ENCODE assay signal across 15 mouse cellular contexts in the genomic region with DNA sequence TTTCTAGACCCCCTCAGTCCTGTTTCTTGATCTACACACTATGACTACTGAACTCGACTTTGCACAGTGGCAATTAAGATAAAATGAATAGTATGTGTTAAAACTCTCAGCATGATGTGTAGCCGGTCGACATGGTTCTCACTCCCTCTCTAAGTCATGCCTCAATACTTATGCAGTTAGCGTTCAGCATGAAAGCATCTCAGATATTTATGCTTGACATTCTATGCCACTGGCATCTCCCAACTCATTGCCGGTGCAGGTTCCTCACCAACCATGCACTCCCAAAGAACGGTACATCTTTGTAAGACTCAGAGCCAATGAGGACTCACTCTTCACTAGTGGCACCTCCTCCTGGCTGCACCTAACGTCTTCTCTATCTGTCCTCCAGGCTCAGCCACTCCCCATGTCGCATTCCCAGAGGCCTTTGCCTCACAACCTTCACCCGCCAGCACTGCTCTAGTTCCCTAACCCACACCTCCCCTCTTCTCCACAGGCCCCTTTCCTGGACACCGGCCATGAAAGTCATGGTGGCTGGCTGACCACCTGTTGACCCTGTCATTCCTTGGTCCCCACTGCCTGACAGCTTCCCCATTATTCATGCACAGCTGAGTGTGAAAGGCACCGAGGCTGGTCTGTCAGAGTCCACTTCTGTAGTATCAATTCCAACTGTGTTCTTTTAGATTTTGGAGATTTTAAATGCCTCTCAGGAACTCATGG.
DNase-seq lines count a peak whose midpoint lies in the region; ATAC-seq and TF ChIP-seq lines count a peak whose summit lies in the region.
"Had no signal": no experiment of that assay in that cellular context is flagged by ENCODE, and none has a peak within 500 bp of the region (broad histone marks: within the 10 kb centered on the region; RNA-seq: fewer than 3 reads in every experiment).

No protein-coding gene starts in this region.

- intact Hi-C loops in gastrocnemius, postnatal 14 days (cut with DNase I; ENCODE audit: low total_unique reads) = no loop called here
- intact Hi-C loops in gastrocnemius, postnatal 36 days (cut with DNase I) = no loop called here

- H3K4me2 ChIP-seq in kidney, embryonic 15.5 days = no peak overlapping the region
- no peak overlapping the region for H3K4me2 ChIP-seq in midbrain, postnatal 0 days (ENCODE audit: low read depth, low read length, poor library complexity, severe bottlenecking)

- peaks cover 21% of the 10 kb centered on the region for H3K4me1 ChIP-seq in kidney, embryonic 15.5 days
- peaks cover 10% of the 10 kb centered on the region for H3K4me1 ChIP-seq in forebrain, embryonic 10.5 days
- H3K4me1 ChIP-seq in midbrain, postnatal 0 days (ENCODE audit: insufficient read depth, low read length) = no peaks in the 10 kb centered on the region

- CTCF ChIA-PET in Patski (lab: Charles Lee) = no interaction called here

- no peak for TF ChIP-seq CTCF in Patski (IDR thresholded peaks at IDR 0.05)
- no peak for TF ChIP-seq CTCF in midbrain, postnatal 0 days (IDR thresholded peaks at IDR 0.05)

- no peaks in the 10 kb centered on the region for H3K36me3 ChIP-seq in kidney, embryonic 15.5 days
- no peaks in the 10 kb centered on the region for H3K36me3 ChIP-seq in forebrain, embryonic 10.5 days (replicated peaks)
- no peaks in the 10 kb centered on the region for H3K36me3 ChIP-seq in midbrain, postnatal 0 days (ENCODE audit: insufficient read depth, low read length)
- H3K36me3 ChIP-seq: G1E had no signal

- DNase-seq in gastrocnemius, postnatal 14 days = peak; percentile 40
- DNase-seq in gastrocnemius, postnatal 36 days = no peak
- no peak for DNase-seq in Patski (ENCODE audit: low read depth, low spot score)
- peak; percentile 31 for DNase-seq in lung, postnatal 25 days (ENCODE audit: low spot score)
- no peak for DNase-seq in forebrain, embryonic 10.5 days (ENCODE audit: extremely low spot score, low spot score)
- no peak for DNase-seq in midbrain, postnatal 0 days (ENCODE audit: low spot score)
- DNase-seq: adrenal gland, postnatal 25 days; cerebellum, postnatal 14 days; heart, adult 11 months; liver; spleen, adult 18-20 months; thymus, postnatal 4 days had no signal

- no peaks in the 10 kb centered on the region for H3K9me3 ChIP-seq in kidney, embryonic 15.5 days (replicated peaks)
- no peaks in the 10 kb centered on the region; the same call in 1 of the 2 replicates for H3K9me3 ChIP-seq in forebrain, embryonic 10.5 days
- no peaks in the 10 kb centered on the region for H3K9me3 ChIP-seq in midbrain, postnatal 0 days (ENCODE audit: low read length)

- WGBS in kidney, embryonic 15.5 days = 41% methylated on average over 11 of the region's 11 CpGs
- 91% methylated on average over 11 of the region's 11 CpGs for WGBS in forebrain, embryonic 10.5 days
- 84% methylated on average over 11 of the region's 11 CpGs for WGBS in midbrain, postnatal 0 days

- H3K9ac ChIP-seq in kidney, embryonic 15.5 days = no peak overlapping the region
- no peak overlapping the region for H3K9ac ChIP-seq in midbrain, postnatal 0 days (replicated peaks; ENCODE audit: low read length, poor library complexity, severe bottlenecking)

- ATAC-seq in Patski = peak; percentile 87
- peak; percentile 78 for ATAC-seq in kidney, embryonic 15.5 days (replicated peaks; ENCODE audit: low FRiP score)
- no peak for ATAC-seq in midbrain, postnatal 0 days (ENCODE audit: low FRiP score)

- no peaks in the 10 kb centered on the region for H3K27me3 ChIP-seq in Patski
- no peaks in the 10 kb centered on the region for H3K27me3 ChIP-seq in kidney, embryonic 15.5 days
- no peaks in the 10 kb centered on the region for H3K27me3 ChIP-seq in forebrain, embryonic 10.5 days (ENCODE audit: poor library complexity, severe bottlenecking)
- H3K27me3 ChIP-seq in midbrain, postnatal 0 days (ENCODE audit: insufficient read depth, low read length) = no peaks in the 10 kb centered on the region

- POLR2A ChIA-PET in Patski (lab: Charles Lee) = no interaction called here

- H3K4me3 ChIP-seq in kidney, embryonic 15.5 days (replicated peaks) = no peak overlapping the region
- no peak overlapping the region for H3K4me3 ChIP-seq in forebrain, embryonic 10.5 days
- H3K4me3 ChIP-seq in midbrain, postnatal 0 days (ENCODE audit: low read depth, low read length) = no peak overlapping the region
- H3K4me3 ChIP-seq: layer of hippocampus, adult 2 months had no signal

- in situ Hi-C loops in Patski (cut with MboI; ENCODE audit: low pct_unique_long_range_greater_than_20kb) = no loop called here

- H3K27ac ChIP-seq in kidney, embryonic 15.5 days = peak overlapping the region; percentile 49
- no peak overlapping the region for H3K27ac ChIP-seq in forebrain, embryonic 10.5 days
- no peak overlapping the region for H3K27ac ChIP-seq in midbrain, postnatal 0 days (ENCODE audit: low read depth, low read length)
- H3K27ac ChIP-seq: layer of hippocampus, adult 2 months had no signal

Comparison
In these comparisons a context has a peak if more than half of its experiments do, and no peak if none do; other contexts are left out.
1. DNase-seq: peak in gastrocnemius, postnatal 14 days (single experiment) and lung, postnatal 25 days (single experiment); none in gastrocnemius, postnatal 36 days (0 of 2), Patski (single experiment), forebrain, embryonic 10.5 days (single experiment) and midbrain, postnatal 0 days (single experiment).